Mouse (Mus musculus): Measurements from ENCODE around the gene Abcf2. TPM values are rescaled to one million over a fixed set of nuclear protein-coding genes. Genes with fewer than 3 reads are reported as not detected.
A peak's percentile ranks its signal among the peaks of the same experiment; 100 is the strongest.

Abcf2 gene
- 10 to 100 TPM; 62.8 to 81.3 TPM for total RNA-seq (2021)
- long read RNA-seq, experiment 1, transcript Abcf2-201 (14 exons, 2,569 nt): major isoform, 96 of 123 reads
- long read RNA-seq, experiment 1, partial matches to known transcripts: 9 of 123 reads
- long read RNA-seq, experiment 1, other reads (novel, unspliced or antisense): 18 of 123 reads
- long read RNA-seq, experiment 2, transcript Abcf2-201 (14 exons, 2,569 nt): major isoform, 206 of 262 reads
- long read RNA-seq, experiment 2, partial matches to known transcripts: 22 of 262 reads
- long read RNA-seq, experiment 2, other reads (novel, unspliced or antisense): 34 of 262 reads

DNA sequence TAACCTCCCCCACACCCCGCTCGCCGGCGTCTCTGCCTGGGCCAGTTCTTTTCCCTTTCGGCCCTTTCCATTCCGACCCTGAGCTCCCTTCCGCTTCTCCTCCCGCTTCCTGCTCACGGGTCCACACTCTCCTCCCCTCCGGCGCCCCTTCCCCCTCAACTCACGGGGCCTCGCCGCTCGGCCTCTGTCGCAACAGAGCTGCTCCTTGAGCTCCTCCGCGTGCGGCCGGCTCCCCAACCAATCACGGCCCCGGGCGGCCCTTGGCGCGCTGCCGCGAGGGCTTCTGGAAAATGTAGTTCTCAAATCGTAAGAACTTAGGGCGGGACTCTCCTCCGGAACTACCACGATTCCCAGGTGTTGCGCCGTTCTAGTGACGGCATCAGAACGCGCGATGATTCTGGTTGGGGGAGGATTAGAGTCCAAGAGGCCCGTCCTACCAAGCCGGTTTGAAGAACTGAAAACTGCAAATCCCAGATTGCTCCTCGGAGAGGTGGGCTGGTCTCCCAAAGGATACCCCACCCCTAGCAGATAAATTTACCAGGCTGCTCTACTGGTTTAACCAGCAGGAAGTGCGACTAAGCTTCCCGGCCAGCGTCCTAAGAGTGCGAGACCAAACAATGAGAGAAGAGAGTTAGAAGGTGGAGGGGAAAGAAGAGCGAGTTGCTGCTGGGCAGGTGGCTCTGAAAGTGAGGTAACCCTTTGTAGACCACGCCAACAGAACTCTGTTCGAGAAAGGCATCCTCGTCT lies at the start of gene Abcf2:
Abcf2 (minus strand) TSS at position 285 of the 747 bp plus-strand sequence.
- DNase-seq (ENCODE audit: low spot score in 2 of 2): peak; percentile 99 to 100

DNA sequence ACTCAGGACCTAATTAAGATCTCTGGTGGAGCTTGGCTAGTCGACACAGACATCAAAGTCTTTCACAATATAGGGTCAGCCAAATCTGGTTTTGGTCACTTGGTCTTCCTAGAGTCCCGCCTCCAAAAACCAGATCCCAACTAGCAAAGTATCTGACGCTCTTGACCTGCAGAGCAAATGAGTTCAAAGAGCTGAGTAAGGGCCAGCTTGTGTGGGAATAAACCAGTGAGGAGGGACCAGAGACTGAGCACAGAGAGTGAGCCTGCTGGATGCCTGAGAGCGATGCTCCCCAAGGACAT lies 47.5 kb upstream of the Abcf2 start:
- no peak for DNase-seq (ENCODE audit: low spot score in 2 of 2)

DNA sequence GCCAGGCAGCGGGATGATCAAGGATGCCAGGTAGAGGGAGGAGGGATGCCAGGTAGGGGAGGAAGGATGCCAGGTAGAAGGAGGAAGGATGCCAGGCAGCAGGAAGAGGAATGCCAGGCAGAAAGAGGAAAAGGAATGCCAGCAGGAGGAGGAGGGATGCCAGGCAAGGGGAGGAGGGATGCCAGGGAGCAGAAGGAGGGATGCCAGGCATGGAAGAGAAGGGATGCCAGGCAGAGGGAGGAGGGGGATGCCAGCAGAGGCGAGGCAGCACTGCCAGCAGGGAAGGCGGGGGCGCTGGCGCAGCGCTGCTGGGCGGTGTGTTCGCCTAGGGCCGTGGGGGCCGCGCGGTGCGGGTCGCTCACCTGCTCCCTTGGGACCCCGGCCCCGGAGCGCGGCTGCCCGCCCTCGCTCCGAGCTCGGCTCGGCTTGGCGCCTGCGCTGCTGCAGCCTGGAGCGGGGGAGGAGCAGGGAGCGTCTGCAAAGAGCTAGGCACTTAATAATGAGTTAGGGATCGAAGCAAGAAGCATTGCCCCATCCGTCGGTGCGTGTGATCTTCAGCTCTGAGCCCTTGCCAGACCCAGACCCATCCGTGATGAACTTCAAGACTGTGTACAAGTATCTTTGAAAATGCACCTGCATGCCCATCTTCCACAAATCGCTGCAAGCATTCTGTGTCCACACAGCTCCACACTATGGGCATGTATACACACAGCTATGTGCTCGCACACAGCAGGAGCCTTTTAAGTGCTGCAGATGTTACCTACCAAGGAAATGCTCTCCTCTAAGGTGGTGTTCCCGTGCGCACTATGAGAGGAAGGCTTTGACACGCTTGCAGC lies 46.9 kb upstream of the Abcf2 start, which contains the start of gene Smarcd3:
Smarcd3 (minus strand) TSS at position 426 of the 836 bp plus-strand sequence.
- DNase-seq (ENCODE audit: low spot score in 2 of 2): peak in 1 of 2 experiments; percentile 48

DNA sequence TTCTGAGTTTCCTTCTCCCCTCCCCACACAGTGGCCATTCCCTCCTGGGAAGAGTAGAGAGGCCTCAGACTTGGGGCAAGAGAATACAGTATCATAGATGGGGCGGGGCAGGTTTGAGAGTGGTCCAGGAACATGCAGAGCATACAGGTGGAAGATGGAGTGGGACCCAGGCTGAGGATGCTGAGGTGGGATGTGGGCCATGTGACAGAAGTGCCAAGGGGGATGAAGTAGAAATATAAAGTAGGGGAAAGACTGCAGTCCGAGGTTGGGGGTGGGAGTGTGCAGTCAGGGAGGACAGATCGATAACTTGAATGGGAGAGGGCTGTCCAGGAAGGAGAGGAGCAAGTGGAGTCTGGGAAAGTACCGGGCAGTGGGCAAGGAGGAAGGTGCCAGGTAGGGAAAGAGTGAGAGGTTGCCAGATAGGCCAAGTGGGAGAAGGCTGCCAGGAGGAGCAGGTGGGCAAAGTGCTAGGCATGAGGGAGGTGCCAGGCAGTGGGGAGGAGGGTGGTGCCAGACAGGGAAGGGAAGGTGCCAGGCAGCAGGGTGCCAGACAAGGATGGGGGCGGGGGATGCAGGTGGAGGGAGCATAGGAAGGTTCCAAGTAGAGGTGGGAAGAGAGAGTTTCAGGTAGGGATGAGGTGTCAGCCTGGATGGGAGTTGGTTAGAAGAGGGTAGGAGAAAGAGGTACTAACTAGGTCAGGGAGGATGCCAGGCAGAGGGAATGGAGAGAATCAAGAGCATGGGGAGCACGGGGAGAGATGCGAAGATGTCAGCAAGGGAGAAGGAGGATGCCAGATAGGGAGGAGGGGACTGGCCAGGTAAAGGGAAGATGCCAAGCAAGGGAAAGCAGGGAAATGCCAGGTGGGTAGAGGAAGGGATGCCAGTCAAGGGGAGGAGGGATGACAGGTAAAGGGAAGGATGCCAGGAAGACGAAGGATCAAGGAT lies 46.0 kb upstream of the Abcf2 start:
- no peak for DNase-seq (ENCODE audit: low spot score in 2 of 2)

GRCm38 (mm10) chr5:24622386-24623040 lies 45.2 kb upstream of the Abcf2 start:
- DNase-seq (ENCODE audit: low spot score in 2 of 2): no peak

GRCm38 (mm10) chr5:24620626-24621025 lies 43.4 kb upstream of the Abcf2 start:
- DNase-seq (ENCODE audit: low spot score in 2 of 2): no peak

- DNase-seq (ENCODE audit: low spot score in 2 of 2): no peak
Observed at GRCm38 (mm10) chr5:24620116-24620515, 42.8 kb upstream of the Abcf2 start.

DNA sequence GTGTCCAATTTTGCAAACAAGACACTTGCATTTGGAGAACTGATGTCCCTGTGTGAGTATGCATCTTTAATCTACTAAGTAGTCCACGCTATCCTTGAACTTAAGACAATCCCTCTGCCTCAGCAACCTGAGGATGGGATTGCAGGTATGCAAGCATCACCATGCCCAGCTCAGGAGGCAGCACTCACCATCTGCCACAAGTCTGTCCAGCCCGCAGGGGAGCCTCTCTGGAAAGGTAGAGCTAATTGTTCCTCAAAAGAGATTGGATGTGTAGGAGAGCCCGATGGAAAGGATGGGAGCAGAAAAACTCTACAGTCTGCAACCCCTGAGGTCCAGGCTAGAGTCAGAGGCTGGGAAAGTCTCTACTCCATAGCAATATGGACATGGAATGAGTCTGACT lies 41.7 kb upstream of the Abcf2 start:
- DNase-seq (ENCODE audit: low spot score in 2 of 2): no peak

DNA sequence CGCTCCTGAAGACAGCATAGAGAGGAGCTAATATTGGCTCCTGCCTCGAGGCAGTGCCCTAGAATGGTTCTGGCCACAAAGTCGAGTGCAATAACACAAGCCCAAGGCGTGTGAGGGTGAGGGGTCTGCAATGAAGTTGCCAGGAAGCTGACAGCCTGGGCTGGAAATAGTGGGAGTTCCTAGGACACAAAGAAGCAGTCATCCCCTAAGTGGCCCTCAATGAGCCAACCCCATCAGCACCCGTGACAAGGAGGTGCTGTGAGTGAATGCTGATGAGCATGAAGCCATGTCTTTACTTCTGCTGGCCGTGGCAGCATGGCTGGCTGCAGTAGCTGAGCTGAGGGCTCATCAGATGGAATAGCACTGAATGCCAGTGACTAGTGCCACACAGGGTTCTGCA lies 37.8 kb upstream of the Abcf2 start:
- no peak for DNase-seq (ENCODE audit: low spot score in 2 of 2)

GRCm38 (mm10) chr5:24612302-24612649 lies 35.0 kb upstream of the Abcf2 start:
- no peak for DNase-seq (ENCODE audit: low spot score in 2 of 2)

GRCm38 (mm10) chr5:24611366-24612301 lies 34.4 kb upstream of the Abcf2 start:
- DNase-seq (ENCODE audit: low spot score in 2 of 2): peak in 1 of 2 experiments; percentile 50

GRCm38 (mm10) chr5:24609388-24609787 lies 32.1 kb upstream of the Abcf2 start:
- DNase-seq (ENCODE audit: low spot score in 2 of 2): no peak

GRCm38 (mm10) chr5:24605980-24606665 lies 28.9 kb upstream of the Abcf2 start:
- DNase-seq (ENCODE audit: low spot score in 2 of 2): peak in 1 of 2 experiments; percentile 20

- peak in 1 of 2 experiments; percentile 12 for DNase-seq (ENCODE audit: low spot score in 2 of 2)
Observed at GRCm38 (mm10) chr5:24605321-24605979, 28.2 kb upstream of the Abcf2 start.

- DNase-seq (ENCODE audit: low spot score in 2 of 2): peak; percentile 86 to 88
Observed at GRCm38 (mm10) chr5:24604656-24605100, 27.4 kb upstream of the Abcf2 start.

- no peak for DNase-seq (ENCODE audit: low spot score in 2 of 2)
Observed at GRCm38 (mm10) chr5:24604080-24604655, 26.9 kb upstream of the Abcf2 start.

DNA sequence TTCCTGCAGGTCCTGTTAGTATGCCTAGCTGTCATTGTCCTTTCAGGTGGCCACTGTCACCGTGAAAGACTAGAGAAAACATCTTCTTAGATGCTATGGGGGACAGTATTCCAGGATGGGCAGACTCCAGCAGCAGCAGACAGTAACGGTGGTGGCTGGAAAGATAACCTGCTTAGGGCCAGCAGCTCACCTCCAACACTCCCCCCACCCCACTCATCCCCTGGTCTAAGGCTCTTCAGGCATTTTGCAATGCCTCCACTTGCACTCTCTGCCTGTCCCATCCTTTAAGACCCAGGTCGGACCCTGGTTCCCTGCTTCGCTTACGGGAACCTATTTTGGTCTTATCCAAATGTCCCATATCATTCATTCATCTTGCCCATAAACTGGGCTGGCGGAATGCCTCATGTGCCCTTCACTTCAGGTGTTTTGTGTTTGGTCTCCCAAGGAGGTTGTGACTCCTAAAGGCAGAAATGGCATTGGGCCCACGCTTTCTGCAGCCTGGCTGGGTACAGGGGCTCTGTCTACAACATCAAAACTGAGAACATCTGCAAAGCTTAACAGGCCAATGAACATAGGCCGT lies 26.3 kb upstream of the Abcf2 start:
- peak; percentile 16 to 26 for DNase-seq (ENCODE audit: low spot score in 2 of 2)

All from adrenal gland, adult 18-20 months (tissue).